8 mouse cellular contexts compared by ENCODE assay signal in the genomic region with DNA sequence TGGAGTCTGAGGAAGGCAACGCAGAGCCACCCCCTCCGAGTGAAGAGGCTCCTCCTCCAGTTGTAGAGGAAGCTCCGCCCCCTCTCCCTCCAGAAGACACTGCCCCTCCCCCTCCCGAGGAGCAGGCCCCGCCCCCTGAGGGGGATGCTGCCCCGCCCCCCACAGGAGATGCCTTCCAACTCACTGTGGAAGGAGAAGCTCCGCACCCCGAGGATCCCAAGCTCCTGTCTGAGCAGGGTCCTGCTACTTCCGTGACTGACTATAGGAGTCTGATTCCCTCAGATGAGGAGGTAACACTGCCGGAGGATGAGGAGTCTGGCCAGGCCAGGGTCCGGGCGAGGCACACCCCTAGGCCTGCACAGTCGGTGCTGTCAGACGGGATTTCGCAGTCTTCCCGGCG. TPM values are rescaled to one million over a fixed set of nuclear protein-coding genes. Genes with fewer than 3 reads are reported as not detected.
DNase-seq lines count a peak whose midpoint lies in the region; ATAC-seq and TF ChIP-seq lines count a peak whose summit lies in the region.

No protein-coding gene starts in this region.

- peak overlapping the region; percentile 39 for H3K4me3 ChIP-seq in heart, embryonic 16.5 days (ENCODE audit: low read length)
- no peak overlapping the region for H3K4me3 ChIP-seq in liver, postnatal 0 days (ENCODE audit: low read depth, low read length)

- H3K9me3 ChIP-seq in heart, embryonic 16.5 days (replicated peaks; ENCODE audit: control insufficient read depth, low read length), result no peaks in the 10 kb centered on the region
- H3K9me3 ChIP-seq in liver, postnatal 0 days (ENCODE audit: low read length), result no peaks in the 10 kb centered on the region

- TF ChIP-seq CTCF in liver, postnatal 0 days (IDR thresholded peaks at IDR 0.05; ENCODE audit: low read depth), result no peak

- DNase-seq in heart, adult 18-20 months, result peak; percentile 11 to 13
- DNase-seq in heart, postnatal 25 days (ENCODE audit: low spot score), result no peak
- peak; percentile 58 for DNase-seq in WW6 (ENCODE audit: low read depth, low spot score)
- peak; percentile 38 for DNase-seq in liver, postnatal 0 days
- DNase-seq in testis, postnatal 14 days (ENCODE audit: low spot score), result peak; percentile 87
- no peak for DNase-seq in right cerebral cortex, postnatal 14 days
- no peak for DNase-seq in frontal cortex, postnatal 36 days (ENCODE audit: low spot score in 2 of 2)

- H3K27me3 ChIP-seq in heart, embryonic 16.5 days (ENCODE audit: control insufficient read depth, insufficient read depth, low read length), result no peaks in the 10 kb centered on the region
- H3K27me3 ChIP-seq in liver, postnatal 0 days (ENCODE audit: insufficient read depth, low read length), result no peaks in the 10 kb centered on the region

- 20% methylated on average over 17 of the region's 17 CpGs for WGBS in heart, embryonic 16.5 days
- WGBS in liver, postnatal 0 days (ENCODE audit: insufficient replicate concordance), result 51% methylated on average over 17 of the region's 17 CpGs

- H3K27ac ChIP-seq in heart, embryonic 16.5 days (ENCODE audit: low read length), result no peak overlapping the region
- no peak overlapping the region for H3K27ac ChIP-seq in liver, postnatal 0 days (ENCODE audit: low read depth)

- H3K4me1 ChIP-seq in heart, embryonic 16.5 days (ENCODE audit: control insufficient read depth, insufficient read depth, low read length), result 0 out of 2 replicates have a peak, but pooled peaks cover 4% of the 10 kb centered on the region
- peaks cover 4% of the 10 kb centered on the region for H3K4me1 ChIP-seq in liver, postnatal 0 days (ENCODE audit: insufficient read depth)

- intact Hi-C loops in heart, postnatal 25 days (cut with DNase I), result no loop called here

- no peaks in the 10 kb centered on the region for H3K36me3 ChIP-seq in heart, embryonic 16.5 days (ENCODE audit: control insufficient read depth, insufficient read depth)
- H3K36me3 ChIP-seq in liver, postnatal 0 days (replicated peaks; ENCODE audit: insufficient read depth, low read length), result no peaks in the 10 kb centered on the region

- ATAC-seq in heart, embryonic 16.5 days (replicated peaks; ENCODE audit: extremely low read depth, insufficient read depth, low FRiP score), result no peak
- ATAC-seq in liver, postnatal 0 days, result no peak

- H3K9ac ChIP-seq in heart, embryonic 16.5 days (ENCODE audit: low read length), result peak overlapping the region; percentile 41; the same call in 1 of the 2 replicates
- no peak overlapping the region for H3K9ac ChIP-seq in liver, postnatal 0 days (replicated peaks)

- TF ChIP-seq EP300 in liver, postnatal 0 days (IDR thresholded peaks at IDR 0.05; ENCODE audit: low read depth), result no peak

- peak overlapping the region; percentile 61 for H3K4me2 ChIP-seq in heart, embryonic 16.5 days (ENCODE audit: low read depth, low read length)
- peak overlapping the region; percentile 22; the same call in 1 of the 2 replicates for H3K4me2 ChIP-seq in liver, postnatal 0 days (ENCODE audit: low read depth, low read length)

RNA-seq across cellular contexts. Expression of a gene that starts 8.7 kb away (rescaled TPM):
- total RNA-seq in heart, adult 18-20 months (2021), result 100 to 1,000 TPM; 164 to 166 TPM
- 100 to 1,000 TPM; 141 to 164 TPM for total RNA-seq in heart, postnatal 25 days (2021)
- 189 and 198 TPM in 2 replicates for polyA plus RNA-seq in heart, embryonic 16.5 days (2015; fragmentation: Nextera tagmentation; extraction: Ambion mirVana)
- polyA plus RNA-seq in liver, postnatal 0 days (2015; fragmentation: Nextera tagmentation; extraction: Ambion mirVana), result 219 and 220 TPM in 2 replicates

RNA-seq across cellular contexts. Expression of a gene that starts 11.2 kb away (rescaled TPM):
- total RNA-seq in heart, adult 18-20 months (2021), result 1 to 10 TPM in 1 of 2 experiments, under 1 TPM in 1; 0.67 to 1.1 TPM
- 1 to 10 TPM in 1 of 2 experiments, under 1 TPM in 1; 0.50 to 1.2 TPM for total RNA-seq in heart, postnatal 25 days (2021)
- polyA plus RNA-seq in heart, embryonic 16.5 days (2015; fragmentation: Nextera tagmentation; extraction: Ambion mirVana), result 1.9 and 2.9 TPM in 2 replicates
- 0.63 and 0.64 TPM in 2 replicates for polyA plus RNA-seq in liver, postnatal 0 days (2015; fragmentation: Nextera tagmentation; extraction: Ambion mirVana)

RNA-seq across cellular contexts. Expression of a gene that starts 59.1 kb away (rescaled TPM):
- total RNA-seq in heart, adult 18-20 months (2021), result 10 to 100 TPM; 20.7 to 21.7 TPM
- 10 to 100 TPM; 17.9 to 20.5 TPM for total RNA-seq in heart, postnatal 25 days (2021)
- polyA plus RNA-seq in heart, embryonic 16.5 days (2015; fragmentation: Nextera tagmentation; extraction: Ambion mirVana), result 38.9 and 41.2 TPM in 2 replicates
- 16.5 and 17.2 TPM in 2 replicates for polyA plus RNA-seq in liver, postnatal 0 days (2015; fragmentation: Nextera tagmentation; extraction: Ambion mirVana)

Comparison
In these comparisons a context has a peak if more than half of its experiments do, and no peak if none do; other contexts are left out.
1. DNase-seq: peak in heart, adult 18-20 months (2 of 2), WW6 (single experiment), liver, postnatal 0 days (single experiment) and testis, postnatal 14 days (single experiment); none in heart, postnatal 25 days (single experiment), right cerebral cortex, postnatal 14 days (single experiment) and frontal cortex, postnatal 36 days (0 of 2).